Mouse (Mus musculus): Measurements from ENCODE around the gene Zfp827. TPM values are rescaled to one million over a fixed set of nuclear protein-coding genes. Genes with fewer than 3 reads are reported as not detected.

Zfp827 gene
- 5.2 and 6.9 TPM in 2 replicates for polyA plus RNA-seq (2015; fragmentation: Nextera tagmentation; extraction: Ambion mirVana)

DNA sequence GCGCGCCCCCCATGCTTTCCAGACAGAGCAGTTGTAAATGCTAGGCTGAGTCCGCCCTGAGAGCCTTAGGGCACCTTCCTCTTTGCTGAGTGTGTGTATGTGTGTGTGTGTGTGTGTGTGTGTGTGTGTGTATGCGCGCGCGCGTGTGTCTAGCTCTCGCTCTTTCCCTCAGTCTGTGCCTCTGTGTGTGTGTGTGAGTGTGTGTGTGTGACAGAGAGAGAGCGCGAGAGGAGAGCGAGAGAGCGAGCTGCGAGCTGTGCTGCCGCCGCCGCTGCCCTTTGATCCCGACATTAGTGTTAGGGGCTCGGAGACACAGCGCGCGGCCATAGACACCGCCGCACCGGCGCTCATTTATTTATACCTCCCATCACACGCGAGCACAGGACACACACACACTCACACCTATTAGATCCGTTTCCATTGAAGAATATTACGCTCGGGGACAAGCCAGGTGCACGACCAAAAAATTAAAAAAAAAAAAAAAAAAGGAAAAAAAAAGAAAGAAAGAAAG is at the start of gene Zfp827:
Zfp827 (plus strand) TSS at position 461 of the 511 bp plus-strand sequence.
- H3K27me3 ChIP-seq (ENCODE audit: control insufficient read depth, insufficient read depth, low read length), result no peaks in the 10 kb centered on the region
- peaks cover 17% of the 10 kb centered on the region for H3K4me1 ChIP-seq (ENCODE audit: control insufficient read depth, insufficient read depth, low read length)
- no peaks in the 10 kb centered on the region for H3K9me3 ChIP-seq (replicated peaks; ENCODE audit: control insufficient read depth, low read length)
- peak within 1 kb of the TSS; percentile 99 for H3K9ac ChIP-seq (ENCODE audit: low read length)
- WGBS, result under 1% methylated on average over 32 of the region's 32 CpGs
- peak within 1 kb of the TSS; percentile 80 for H3K4me2 ChIP-seq (ENCODE audit: low read depth, low read length)
- no peaks in the 10 kb centered on the region for H3K36me3 ChIP-seq (ENCODE audit: control insufficient read depth, insufficient read depth)
- H3K27ac ChIP-seq (ENCODE audit: low read length), result peak within 1 kb of the TSS; percentile 100
- peak; percentile 12; the same call in 1 of the 2 replicates for ATAC-seq (replicated peaks; ENCODE audit: extremely low read depth, insufficient read depth, low FRiP score)
- peak within 1 kb of the TSS; percentile 70 for H3K4me3 ChIP-seq (ENCODE audit: low read length)

DNA sequence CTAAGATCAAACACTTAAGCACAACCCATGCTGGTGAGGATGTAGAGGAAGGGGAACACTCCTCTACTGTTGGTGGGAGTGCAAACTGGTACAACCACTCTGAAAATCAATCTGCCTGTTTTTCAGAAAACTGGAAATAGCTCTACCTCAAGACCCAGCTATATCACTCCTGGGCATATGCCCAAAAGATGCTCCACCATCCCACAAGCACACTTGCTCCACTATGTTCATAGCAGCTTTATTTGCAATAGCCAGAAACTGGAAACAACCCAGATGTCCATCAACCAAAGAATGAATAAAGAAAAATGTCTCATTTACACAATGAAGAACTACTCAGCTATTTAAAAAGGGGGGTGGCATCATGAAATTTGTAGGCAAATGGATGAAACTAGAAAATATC is 23.9 kb upstream of the Zfp827 start:
- Histone ChIP-seq H3K27ac (ENCODE audit: low read length) (no peak overlapping the region), H3K36me3 (ENCODE audit: control insufficient read depth, insufficient read depth) (no peaks in the 10 kb centered on the region), H3K27me3 (ENCODE audit: control insufficient read depth, insufficient read depth, low read length) (no peaks in the 10 kb centered on the region), H3K9ac (ENCODE audit: low read length) (no peak overlapping the region), H3K9me3 (replicated peaks; ENCODE audit: control insufficient read depth, low read length) (no peaks in the 10 kb centered on the region), H3K4me2 (ENCODE audit: low read depth, low read length) (no peak overlapping the region), H3K4me1 (ENCODE audit: control insufficient read depth, insufficient read depth, low read length) (no peaks in the 10 kb centered on the region), H3K4me3 (ENCODE audit: low read length) (no peak overlapping the region)
- no peak for ATAC-seq (replicated peaks; ENCODE audit: extremely low read depth, insufficient read depth, low FRiP score)

DNA sequence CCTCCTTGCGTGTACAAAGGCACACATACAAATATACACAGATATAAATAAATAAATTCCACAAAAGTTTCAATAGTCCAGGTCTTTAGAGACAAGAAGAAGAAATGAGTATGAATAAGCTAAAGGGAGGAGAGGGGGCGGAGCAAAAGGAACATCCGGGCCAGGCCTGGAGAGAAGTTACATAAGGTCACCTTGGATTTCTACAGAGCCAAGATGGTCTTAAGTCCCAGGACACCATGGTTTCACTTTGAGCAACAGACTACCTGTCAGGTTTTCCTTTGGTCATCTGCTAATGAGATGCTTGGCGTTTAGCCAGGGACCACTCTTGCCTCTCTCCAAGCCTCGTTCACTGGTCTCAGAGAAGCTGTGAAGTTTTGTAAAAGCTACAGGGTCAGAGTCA is 13.2 kb upstream of the Zfp827 start:
- H3K4me3 ChIP-seq (ENCODE audit: low read length), result no peak overlapping the region
- ATAC-seq (replicated peaks; ENCODE audit: extremely low read depth, insufficient read depth, low FRiP score), result no peak
- no peak overlapping the region for H3K27ac ChIP-seq (ENCODE audit: low read length)
- no peak overlapping the region for H3K4me2 ChIP-seq (ENCODE audit: low read depth, low read length)
- 76% methylated on average over 5 of the region's 5 CpGs for WGBS
- no peaks in the 10 kb centered on the region for H3K27me3 ChIP-seq (ENCODE audit: control insufficient read depth, insufficient read depth, low read length)
- no peaks in the 10 kb centered on the region for H3K4me1 ChIP-seq (ENCODE audit: control insufficient read depth, insufficient read depth, low read length)
- H3K9me3 ChIP-seq (replicated peaks; ENCODE audit: control insufficient read depth, low read length), result no peaks in the 10 kb centered on the region
- H3K36me3 ChIP-seq (ENCODE audit: control insufficient read depth, insufficient read depth), result no peaks in the 10 kb centered on the region
- H3K9ac ChIP-seq (ENCODE audit: low read length), result no peak overlapping the region

DNA sequence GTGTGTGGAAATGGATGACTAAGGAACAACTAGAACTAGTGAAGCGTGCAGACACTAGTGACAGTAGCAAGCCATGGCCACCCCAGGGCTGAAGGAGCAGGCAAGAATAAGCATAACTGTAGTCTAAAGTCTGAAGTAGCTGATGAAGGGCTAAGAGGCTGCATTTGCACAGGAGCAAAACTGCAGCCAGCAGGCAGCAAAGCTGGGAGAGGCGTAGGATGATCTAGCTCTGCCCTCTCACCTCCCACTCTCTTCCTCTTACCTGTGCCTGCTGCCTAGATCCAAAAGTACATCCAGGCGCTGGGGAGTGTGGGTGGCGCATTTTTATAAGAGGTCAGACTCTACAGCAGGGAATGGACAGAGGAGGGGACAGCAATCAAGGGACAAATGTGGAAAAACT is 12.2 kb upstream of the Zfp827 start:
- H3K4me2 ChIP-seq (ENCODE audit: low read depth, low read length), result no peak overlapping the region
- H3K4me1 ChIP-seq (ENCODE audit: control insufficient read depth, insufficient read depth, low read length), result no peaks in the 10 kb centered on the region
- H3K9me3 ChIP-seq (replicated peaks; ENCODE audit: control insufficient read depth, low read length), result no peaks in the 10 kb centered on the region
- H3K27me3 ChIP-seq (ENCODE audit: control insufficient read depth, insufficient read depth, low read length), result no peaks in the 10 kb centered on the region
- H3K36me3 ChIP-seq (ENCODE audit: control insufficient read depth, insufficient read depth), result no peaks in the 10 kb centered on the region
- H3K27ac ChIP-seq (ENCODE audit: low read length), result no peak overlapping the region
- H3K4me3 ChIP-seq (ENCODE audit: low read length), result no peak overlapping the region
- ATAC-seq (replicated peaks; ENCODE audit: extremely low read depth, insufficient read depth, low FRiP score), result no peak
- WGBS, result 74% methylated on average over 4 of the region's 4 CpGs
- H3K9ac ChIP-seq (ENCODE audit: low read length), result no peak overlapping the region

DNA sequence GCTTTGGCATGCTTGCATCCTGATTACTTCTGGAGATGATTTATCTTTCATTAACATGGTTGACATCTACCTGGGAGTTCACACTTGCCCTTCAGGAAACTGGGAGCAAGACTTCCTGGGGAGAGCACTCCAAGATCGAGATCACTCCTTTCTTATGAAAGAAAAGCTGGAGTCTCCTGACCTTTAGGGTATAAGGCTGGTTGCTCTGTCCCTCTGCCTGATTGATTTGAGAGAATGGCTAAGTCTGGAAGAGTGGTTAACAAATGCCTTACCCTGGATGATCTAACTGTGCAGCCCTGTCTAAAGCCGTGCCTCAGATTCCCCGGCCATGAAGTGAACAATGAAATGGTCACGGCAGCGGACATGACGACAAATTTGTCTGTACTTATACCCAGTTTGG is 11.7 kb upstream of the Zfp827 start:
- Histone ChIP-seq H3K27ac (ENCODE audit: low read length) (no peak overlapping the region), H3K4me3 (ENCODE audit: low read length) (no peak overlapping the region), H3K27me3 (ENCODE audit: control insufficient read depth, insufficient read depth, low read length) (no peaks in the 10 kb centered on the region), H3K36me3 (ENCODE audit: control insufficient read depth, insufficient read depth) (no peaks in the 10 kb centered on the region), H3K9me3 (replicated peaks; ENCODE audit: control insufficient read depth, low read length) (no peaks in the 10 kb centered on the region), H3K4me1 (ENCODE audit: control insufficient read depth, insufficient read depth, low read length) (no peaks in the 10 kb centered on the region), H3K4me2 (ENCODE audit: low read depth, low read length) (no peak overlapping the region), H3K9ac (ENCODE audit: low read length) (no peak overlapping the region)
- WGBS, result 60% methylated on average over 6 of the region's 6 CpGs
- no peak for ATAC-seq (replicated peaks; ENCODE audit: extremely low read depth, insufficient read depth, low FRiP score)

DNA sequence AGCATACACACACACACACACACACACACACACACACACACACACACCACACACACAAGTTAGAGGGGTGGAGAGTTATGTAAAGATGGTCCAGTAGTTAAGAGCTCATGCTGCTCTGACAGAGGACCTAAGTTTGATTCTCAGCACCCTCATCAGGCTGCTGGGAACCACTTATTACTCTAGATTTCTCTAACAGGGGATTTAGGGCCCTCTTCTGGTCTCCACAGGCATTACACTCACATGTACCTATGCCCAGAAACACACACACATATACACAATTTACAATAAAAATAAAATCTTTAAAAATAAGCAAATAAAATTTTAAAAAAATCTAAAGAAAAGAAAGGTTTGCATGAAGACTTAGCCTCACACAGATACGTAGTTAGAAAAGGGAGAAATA is 4.3 kb upstream of the Zfp827 start:
- Histone ChIP-seq H3K4me1 (ENCODE audit: control insufficient read depth, insufficient read depth, low read length) (no peaks in the 10 kb centered on the region), H3K27ac (ENCODE audit: low read length) (no peak overlapping the region), H3K9me3 (replicated peaks; ENCODE audit: control insufficient read depth, low read length) (no peaks in the 10 kb centered on the region), H3K4me2 (ENCODE audit: low read depth, low read length) (no peak overlapping the region), H3K27me3 (ENCODE audit: control insufficient read depth, insufficient read depth, low read length) (no peaks in the 10 kb centered on the region), H3K9ac (ENCODE audit: low read length) (no peak overlapping the region), H3K36me3 (ENCODE audit: control insufficient read depth, insufficient read depth) (no peaks in the 10 kb centered on the region), H3K4me3 (ENCODE audit: low read length) (no peak overlapping the region)
- ATAC-seq (replicated peaks; ENCODE audit: extremely low read depth, insufficient read depth, low FRiP score), result no peak
- 94% methylated on average over 1 of the region's 1 CpGs for WGBS

DNA sequence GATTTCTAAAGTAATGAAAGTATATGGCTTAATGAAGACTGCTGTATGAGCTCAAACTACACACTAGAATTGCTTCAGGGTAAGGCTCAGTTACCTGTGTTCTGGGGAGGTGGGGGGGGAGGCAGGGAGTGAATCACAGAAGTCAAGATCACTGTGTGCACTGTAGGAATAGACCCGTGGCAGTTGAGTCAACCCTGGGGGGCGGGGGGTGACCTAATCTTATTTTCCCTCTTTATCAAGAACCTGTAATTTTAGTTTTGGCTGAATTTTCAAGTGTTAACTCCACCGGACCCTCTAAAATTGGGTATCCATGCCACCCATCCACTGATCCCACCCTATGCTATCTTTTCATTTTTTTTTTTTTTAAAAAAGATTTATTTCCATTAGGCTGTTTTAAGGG is 918 bp upstream of the Zfp827 start:
- ATAC-seq (replicated peaks; ENCODE audit: extremely low read depth, insufficient read depth, low FRiP score), result no peak
- Histone ChIP-seq H3K27ac (ENCODE audit: low read length) (no peak overlapping the region), H3K4me1 (ENCODE audit: control insufficient read depth, insufficient read depth, low read length) (peaks cover 11% of the 10 kb centered on the region), H3K27me3 (ENCODE audit: control insufficient read depth, insufficient read depth, low read length) (no peaks in the 10 kb centered on the region), H3K4me3 (ENCODE audit: low read length) (peak overlapping the region; percentile 70; the same call in 1 of the 2 replicates), H3K9ac (ENCODE audit: low read length) (no peak overlapping the region), H3K4me2 (ENCODE audit: low read depth, low read length) (peak overlapping the region; percentile 80), H3K36me3 (ENCODE audit: control insufficient read depth, insufficient read depth) (no peaks in the 10 kb centered on the region), H3K9me3 (replicated peaks; ENCODE audit: control insufficient read depth, low read length) (no peaks in the 10 kb centered on the region)
- 34% methylated on average over 3 of the region's 3 CpGs for WGBS

DNA sequence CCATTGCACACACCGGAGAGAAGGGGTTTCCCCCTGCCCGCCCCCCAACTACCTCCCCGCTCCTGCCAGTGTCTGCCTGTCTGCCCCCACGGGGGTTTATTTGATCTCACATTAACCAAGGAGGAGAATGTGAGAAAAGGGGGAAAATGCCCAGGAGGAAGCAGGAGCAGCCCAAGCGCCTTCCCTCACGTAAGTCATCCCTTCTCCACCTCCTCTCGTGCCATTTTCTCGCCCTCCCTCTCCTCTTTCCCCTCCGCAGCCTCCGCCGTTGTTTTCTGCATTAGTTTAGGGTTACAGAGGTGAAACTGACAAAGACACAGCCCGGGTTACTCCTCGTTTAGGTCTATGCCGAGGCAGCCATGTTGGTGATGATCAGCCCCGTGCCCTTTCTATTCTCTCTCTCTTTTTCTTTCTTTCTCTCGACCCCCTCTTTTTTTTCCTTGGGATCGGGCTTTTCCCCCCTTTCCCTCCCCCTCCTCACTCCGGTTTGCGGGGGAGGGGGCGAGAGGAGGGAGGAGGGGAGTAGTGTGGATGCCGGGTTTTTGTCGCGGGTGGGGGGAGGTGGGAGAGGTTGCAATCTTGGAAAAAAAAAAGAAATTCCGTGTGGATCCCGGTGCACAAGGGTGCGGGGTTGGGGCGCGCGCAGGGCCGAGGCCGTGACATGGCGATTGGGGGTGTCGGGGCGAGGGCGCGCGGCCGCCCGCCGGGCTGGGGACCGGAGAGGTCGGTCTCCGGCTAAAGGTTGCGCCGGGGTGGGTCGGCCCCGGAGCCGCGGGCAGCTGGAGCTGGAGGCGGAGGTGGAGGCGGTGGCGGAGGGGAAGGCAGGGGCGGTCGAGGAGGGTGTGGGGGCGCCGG is 531 bp downstream of the Zfp827 start:
- no peak for ATAC-seq (replicated peaks; ENCODE audit: extremely low read depth, insufficient read depth, low FRiP score)
- Histone ChIP-seq H3K4me2 (ENCODE audit: low read depth, low read length) (peak overlapping the region; percentile 80), H3K4me1 (ENCODE audit: control insufficient read depth, insufficient read depth, low read length) (peaks cover 23% of the 10 kb centered on the region), H3K27me3 (ENCODE audit: control insufficient read depth, insufficient read depth, low read length) (no peaks in the 10 kb centered on the region), H3K9ac (ENCODE audit: low read length) (peak overlapping the region; percentile 99), H3K9me3 (replicated peaks; ENCODE audit: control insufficient read depth, low read length) (no peaks in the 10 kb centered on the region), H3K36me3 (ENCODE audit: control insufficient read depth, insufficient read depth) (no peaks in the 10 kb centered on the region), H3K4me3 (ENCODE audit: low read length) (peak overlapping the region; percentile 70), H3K27ac (ENCODE audit: low read length) (peak overlapping the region; percentile 100)
- WGBS, result under 1% methylated on average over 52 of the region's 56 CpGs

Data from heart, embryonic 16.5 days (tissue).